Mouse (Mus musculus) regulatory T cell (primary cell): Measurements from ENCODE around the gene Ddx43.

Source experiments
- in situ Hi-C: fragments of 300-600 bp; cut with MboI, MseI; formaldehyde crosslinking; loops from one replicate; pipeline ENCODE4 v1.15.1; 2025; ENCODE audit warnings: high pct_unique_total_duplicates

Gene Ddx43

GRCm38 (mm10) chr9:78442579-78443392 is 47.2 kb downstream of the Ddx43 start, which contains the start of gene Cgas:
Gene Cgas, minus strand, starts transcription at chr9:78443237.
- in situ Hi-C loops = loop anchor here (10.0 kb wide), 1 partner anchor 82 kb away; no protein-coding TSS in a partner anchor

- in situ Hi-C loops = loop anchor here (10.0 kb wide), 1 partner anchor 77 kb away; no protein-coding TSS in a partner anchor
These were observed 52.0 kb downstream of the Ddx43 start for GRCm38 (mm10) chr9:78447606-78447972.

- in situ Hi-C loops = loop anchor here (10.0 kb wide), 1 partner anchor 77 kb away; no protein-coding TSS in a partner anchor
These were observed 52.6 kb downstream of the Ddx43 start, which contains the start of the genes Mto1 and Gm17324 for GRCm38 (mm10) chr9:78447973-78448873. Gene Mto1, plus strand, starts transcription at chr9:78448208. Gene Gm17324, minus strand, starts transcription at chr9:78448786.

DNA sequence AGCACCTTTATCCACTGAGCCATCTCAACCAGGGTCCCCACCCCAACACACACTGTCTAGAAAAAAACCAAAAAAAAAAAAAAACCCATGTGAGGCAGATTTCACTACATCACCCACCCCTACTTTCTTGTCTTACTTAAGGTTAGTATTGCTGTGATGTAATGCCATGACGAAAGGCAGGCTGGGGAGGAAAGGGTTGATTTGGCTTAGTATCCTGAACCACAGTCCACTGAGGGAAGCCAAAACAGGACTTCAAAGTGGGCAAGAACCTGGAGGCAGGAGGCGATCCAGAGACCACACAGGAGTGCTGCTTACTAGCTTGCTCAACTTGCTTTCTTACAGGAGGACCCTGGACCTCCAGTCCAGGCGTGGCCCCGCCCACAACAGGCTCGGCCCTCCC is 54.8 kb downstream of the Ddx43 start:
- in situ Hi-C loops = no loop called here

DNA sequence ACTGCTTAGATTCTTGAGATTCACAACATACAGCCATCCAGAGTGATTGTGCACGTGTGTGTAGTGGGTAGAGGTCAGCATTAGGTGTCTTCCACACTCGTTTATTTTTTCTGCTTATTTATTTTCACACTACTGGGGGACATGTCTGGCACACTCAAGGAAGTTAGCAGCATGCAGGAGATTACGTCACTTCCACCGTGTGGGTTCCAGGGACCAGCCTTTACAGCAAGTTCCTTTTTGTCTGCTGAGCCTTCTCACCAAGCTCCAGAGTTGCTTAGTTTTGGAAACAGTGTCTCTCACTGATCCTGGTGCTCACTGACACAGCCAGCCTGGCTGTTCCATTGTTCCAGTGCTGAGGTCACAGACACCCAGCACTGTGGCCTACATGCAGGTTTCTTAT is 55.8 kb downstream of the Ddx43 start:
- in situ Hi-C loops = no loop called here

DNA sequence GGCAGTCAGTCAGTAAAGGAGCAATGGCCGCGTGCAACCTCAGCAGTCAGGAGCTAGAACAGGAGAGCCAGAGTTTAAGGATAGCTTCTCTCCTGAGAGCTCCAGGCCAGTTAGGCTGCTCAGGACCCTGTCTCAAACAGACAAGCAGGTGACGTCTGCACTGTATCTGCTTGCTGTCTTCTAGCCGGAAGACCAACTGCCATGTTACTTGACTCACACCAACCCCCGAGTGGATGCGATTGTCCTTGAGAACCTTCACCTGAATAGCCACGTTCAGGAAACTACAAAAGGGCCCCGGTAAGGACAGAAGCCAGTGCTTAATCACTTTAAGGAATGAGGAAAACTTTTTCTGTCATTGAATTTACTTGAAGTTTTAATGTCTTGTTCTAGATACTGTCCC is 61.4 kb downstream of the Ddx43 start:
- in situ Hi-C loops = no loop called here

- in situ Hi-C loops = loop anchor here (5.0 kb wide), 1 partner anchor 84 kb away; no protein-coding TSS in a partner anchor
These were observed 67.8 kb downstream of the Ddx43 start for GRCm38 (mm10) chr9:78463337-78463736.

DNA sequence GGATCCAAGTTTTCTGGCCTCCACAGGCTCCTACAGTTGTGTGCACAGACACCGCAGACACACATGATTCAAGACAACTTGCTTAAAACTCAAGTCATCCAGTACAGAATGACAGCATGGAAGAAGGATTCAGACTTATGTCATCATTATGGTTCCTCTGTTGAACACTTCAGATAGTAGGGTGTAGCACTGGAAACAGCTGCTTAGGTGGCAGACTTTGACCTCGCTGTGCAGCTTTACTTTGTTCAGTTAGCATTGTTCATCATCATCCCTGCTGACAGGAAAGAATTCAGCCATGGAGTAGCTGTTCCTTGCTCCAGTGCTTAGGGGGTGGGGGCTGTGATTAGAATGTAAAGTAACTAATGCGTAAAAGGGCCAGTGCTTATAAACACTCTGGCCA is 70.1 kb downstream of the Ddx43 start:
- in situ Hi-C loops = no loop called here
